Mouse (Mus musculus) bone marrow macrophage, adult 2 months (primary cell): ENCODE data around the gene Tnfaip1.

ENCODE experiments used
- CTCF ChIP-seq: IDR thresholded peaks from 2 replicates; pipeline ENCODE4 v1.5.1; 2012; ENCODE audit warnings: low read depth, mild to moderate bottlenecking, low read length, moderate library complexity
- POLR2A ChIP-seq: IDR thresholded peaks from 2 replicates; pipeline ENCODE4 v1.6.1; 2012; ENCODE audit warnings: mild to moderate bottlenecking, low read depth, low read length, borderline replicate concordance

DNA sequence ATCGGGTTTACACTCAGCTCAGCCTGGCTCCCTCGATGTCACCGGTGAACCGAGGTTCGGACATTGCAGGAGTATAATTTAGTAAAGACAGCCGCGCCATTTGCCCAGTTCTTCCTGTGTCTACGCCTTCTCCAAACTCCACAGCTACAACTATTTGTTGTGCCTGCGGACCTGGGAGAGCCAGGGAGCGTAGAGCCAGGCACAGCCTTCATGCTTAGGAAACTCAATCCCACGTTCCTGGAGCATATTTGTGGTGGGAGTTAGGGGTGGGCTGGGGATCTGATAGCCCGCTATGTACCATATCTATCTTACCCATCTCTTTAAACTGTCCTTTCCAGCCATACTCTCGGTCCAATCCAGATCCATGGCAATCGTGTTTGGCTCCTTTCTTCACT, 555 bp upstream of the Tnfaip1 start:
- TF ChIP-seq POLR2A (no peak), CTCF (no peak)
